Mouse (Mus musculus): ENCODE data around the gene 6330403K07Rik. TPM values are rescaled to one million over a fixed set of nuclear protein-coding genes. Genes with fewer than 3 reads are reported as not detected.

6330403K07Rik gene
- polyA plus RNA-seq, 1 experiment from 2014 or later = 6.3 TPM

DNA sequence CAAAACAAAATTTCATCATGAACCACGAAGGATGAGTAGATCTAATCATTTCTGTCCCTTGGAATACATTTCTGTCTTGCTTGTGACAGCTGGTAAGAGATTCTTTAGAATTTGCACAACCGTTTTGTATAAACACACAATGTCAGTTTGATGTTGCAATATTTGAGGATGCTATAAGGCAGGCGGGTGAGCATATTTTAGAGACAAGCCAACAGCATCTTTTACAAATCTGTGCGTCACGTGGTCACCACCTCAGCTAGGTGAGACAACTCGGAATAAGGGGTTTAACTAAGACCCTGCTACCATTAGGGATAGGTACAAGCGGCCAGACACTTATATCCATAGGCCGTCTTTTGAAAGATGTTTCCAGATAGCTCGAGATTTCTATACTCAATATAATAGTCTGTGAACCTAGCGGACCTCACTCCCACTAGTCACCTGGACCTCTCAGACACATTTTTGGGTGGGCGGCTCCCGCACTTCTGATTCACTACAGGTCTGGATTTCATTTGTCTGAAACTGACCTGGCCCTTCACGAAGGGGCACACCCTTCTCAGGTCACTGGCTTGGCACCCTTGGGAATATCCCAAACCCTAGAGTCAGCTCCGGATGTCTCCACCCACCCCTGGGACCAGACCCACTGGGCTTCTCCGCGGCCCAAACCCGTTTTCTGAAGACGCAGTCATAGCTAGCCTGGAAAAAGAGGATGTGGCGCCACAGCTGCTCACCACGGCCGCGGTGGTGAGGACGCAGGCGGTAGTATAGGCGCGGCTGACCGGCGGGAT, 14.7 kb downstream of the 6330403K07Rik start:
- Histone ChIP-seq H3K4me3 (replicated peaks) (peak overlapping the region; percentile 82), H3K27me3 (no peaks in the 10 kb centered on the region), H3K36me3 (peaks cover 30% of the 10 kb centered on the region), H3K9me3 (replicated peaks) (no peaks in the 10 kb centered on the region), H3K4me1 (replicated peaks) (peaks cover 53% of the 10 kb centered on the region), H3K27ac (peak overlapping the region; percentile 76), H3K4me2 (peak overlapping the region; percentile 82), H3K9ac (peak overlapping the region; percentile 85)
- peak; percentile 9 for ATAC-seq (ENCODE audit: low read depth)
- no peak for DNase-seq
- WGBS (ENCODE audit: insufficient replicate concordance) = 5% methylated on average over 28 of the region's 28 CpGs

DNA sequence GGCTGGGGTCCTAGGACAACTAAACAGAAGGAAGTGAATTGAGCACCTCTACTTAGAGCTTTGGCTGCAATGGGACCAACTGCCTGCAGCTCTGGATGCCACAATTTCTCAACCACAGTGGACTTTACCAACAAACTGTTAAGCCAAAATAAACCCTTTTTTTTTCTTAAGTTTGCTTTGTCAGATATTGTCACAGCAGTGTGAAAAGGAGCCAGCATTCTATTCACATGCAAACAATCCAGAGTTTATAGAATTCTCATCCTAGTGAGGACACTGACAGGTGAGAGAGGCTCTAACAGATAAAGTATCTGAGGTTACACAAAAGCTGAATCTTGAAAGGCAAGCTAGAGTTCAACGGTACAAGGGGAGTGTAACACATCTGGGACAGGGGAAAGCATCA, 16.3 kb downstream of the 6330403K07Rik start:
- H3K36me3 ChIP-seq = peaks cover 28% of the 10 kb centered on the region
- H3K9me3 ChIP-seq (replicated peaks) = no peaks in the 10 kb centered on the region
- peaks cover 41% of the 10 kb centered on the region for H3K4me1 ChIP-seq (replicated peaks)
- no peak overlapping the region for H3K4me3 ChIP-seq (replicated peaks)
- no peaks in the 10 kb centered on the region for H3K27me3 ChIP-seq
- H3K4me2 ChIP-seq = no peak overlapping the region
- ATAC-seq (ENCODE audit: low read depth) (no peak), DNase-seq (no peak)
- WGBS (ENCODE audit: insufficient replicate concordance) = 78% methylated on average over 1 of the region's 1 CpGs
- no peak overlapping the region for H3K9ac ChIP-seq
- H3K27ac ChIP-seq = no peak overlapping the region

GRCm38 (mm10) chr11:71012743-71013142, 20.6 kb downstream of the 6330403K07Rik start:
- peaks cover 58% of the 10 kb centered on the region for H3K36me3 ChIP-seq
- no peak overlapping the region for H3K4me3 ChIP-seq (replicated peaks)
- H3K27ac ChIP-seq = peak overlapping the region; percentile 64; the same call in 1 of the 2 replicates
- DNase-seq (no peak), ATAC-seq (ENCODE audit: low read depth) (peak; percentile 84)
- 76% methylated on average over 7 of the region's 7 CpGs for WGBS (ENCODE audit: insufficient replicate concordance)
- H3K4me2 ChIP-seq = no peak overlapping the region
- H3K9ac ChIP-seq = no peak overlapping the region
- no peaks in the 10 kb centered on the region for H3K9me3 ChIP-seq (replicated peaks)
- peaks cover 18% of the 10 kb centered on the region for H3K4me1 ChIP-seq (replicated peaks)
- H3K27me3 ChIP-seq = no peaks in the 10 kb centered on the region

DNA sequence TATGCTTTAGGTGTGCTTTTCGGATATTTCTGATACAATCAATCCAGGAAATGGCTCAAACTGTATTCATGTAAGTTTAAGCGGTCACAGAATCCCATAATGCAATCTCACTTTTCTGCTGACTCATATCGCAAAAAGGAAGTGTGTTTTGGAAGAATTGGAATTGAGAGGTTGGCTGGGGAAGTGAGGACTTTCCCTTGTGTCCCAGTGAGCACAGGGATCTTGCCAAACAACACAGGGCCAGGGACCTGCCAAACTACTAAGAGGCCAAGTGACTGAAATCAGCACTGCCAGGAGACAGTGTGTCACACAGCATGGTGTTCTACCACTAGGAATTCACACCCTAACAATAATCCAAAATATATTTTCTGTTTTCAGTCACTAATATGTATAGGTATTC, 25.0 kb downstream of the 6330403K07Rik start:
- 68% methylated on average over 3 of the region's 3 CpGs for WGBS (ENCODE audit: insufficient replicate concordance)
- Histone ChIP-seq H3K4me2 (no peak overlapping the region), H3K36me3 (peaks cover 53% of the 10 kb centered on the region), H3K27ac (no peak overlapping the region), H3K27me3 (no peaks in the 10 kb centered on the region), H3K4me1 (replicated peaks) (peaks cover 12% of the 10 kb centered on the region), H3K9me3 (replicated peaks) (no peaks in the 10 kb centered on the region), H3K9ac (no peak overlapping the region), H3K4me3 (replicated peaks) (no peak overlapping the region)
- DNase-seq (no peak), ATAC-seq (ENCODE audit: low read depth) (no peak)

DNA sequence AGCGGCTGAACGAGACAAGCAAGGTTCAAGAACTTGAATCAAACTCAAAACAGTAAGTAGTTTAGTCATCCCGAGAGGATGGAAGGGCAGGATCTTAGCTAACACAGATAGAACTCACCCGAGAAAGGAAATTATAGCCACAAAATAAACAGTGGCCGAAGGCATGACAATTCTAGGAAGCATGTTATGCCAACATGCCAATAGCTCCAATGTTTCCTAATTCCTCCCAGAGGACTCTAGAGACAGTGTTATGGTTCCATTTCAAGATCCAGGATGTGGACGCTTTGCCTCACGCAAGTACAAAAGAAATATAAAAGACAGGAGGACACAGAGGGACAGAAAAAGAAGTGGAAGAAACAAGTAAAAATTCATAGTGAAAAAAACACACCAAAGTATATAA, 25.5 kb downstream of the 6330403K07Rik start:
- no peaks in the 10 kb centered on the region for H3K9me3 ChIP-seq (replicated peaks)
- H3K9ac ChIP-seq = no peak overlapping the region
- peaks cover 51% of the 10 kb centered on the region for H3K36me3 ChIP-seq
- H3K27ac ChIP-seq = no peak overlapping the region
- DNase-seq (no peak), ATAC-seq (ENCODE audit: low read depth) (no peak)
- H3K4me1 ChIP-seq (replicated peaks) = peaks cover 17% of the 10 kb centered on the region
- H3K4me3 ChIP-seq (replicated peaks) = no peak overlapping the region
- H3K4me2 ChIP-seq = no peak overlapping the region
- H3K27me3 ChIP-seq = no peaks in the 10 kb centered on the region
- WGBS (ENCODE audit: insufficient replicate concordance) = 81% methylated on average over 7 of the region's 7 CpGs

DNA sequence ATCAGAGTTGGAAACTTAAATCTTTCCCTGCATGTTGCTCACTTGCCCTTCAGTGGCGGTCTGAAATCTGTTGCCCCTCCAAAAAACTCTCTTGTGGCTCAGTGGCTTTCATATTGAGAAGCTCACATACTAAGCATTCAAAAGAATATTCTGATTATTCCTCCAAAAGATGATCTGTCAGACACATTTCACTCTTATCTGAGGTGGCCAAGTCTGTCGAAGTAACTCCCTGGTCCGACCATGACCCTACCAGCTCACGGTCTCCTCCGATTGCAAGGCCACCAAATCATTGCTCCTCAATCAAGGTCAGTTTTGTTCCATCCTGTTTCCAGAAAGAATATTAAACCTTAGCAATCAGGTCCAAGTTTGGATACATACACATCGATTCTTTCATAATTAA, 26.3 kb downstream of the 6330403K07Rik start:
- H3K27ac ChIP-seq = no peak overlapping the region
- peaks cover 44% of the 10 kb centered on the region for H3K36me3 ChIP-seq
- WGBS (ENCODE audit: insufficient replicate concordance) = 78% methylated on average over 6 of the region's 6 CpGs
- no peak overlapping the region for H3K4me3 ChIP-seq (replicated peaks)
- no peak overlapping the region for H3K9ac ChIP-seq
- H3K4me2 ChIP-seq = no peak overlapping the region
- H3K27me3 ChIP-seq = no peaks in the 10 kb centered on the region
- no peaks in the 10 kb centered on the region for H3K9me3 ChIP-seq (replicated peaks)
- peaks cover 25% of the 10 kb centered on the region for H3K4me1 ChIP-seq (replicated peaks)
- no peak for ATAC-seq (ENCODE audit: low read depth)
- DNase-seq = no peak

- ATAC-seq (ENCODE audit: low read depth) (no peak), DNase-seq (no peak)
- H3K4me3 ChIP-seq (replicated peaks) = peak overlapping the region; percentile 96
- 53% methylated on average over 5 of the region's 5 CpGs for WGBS (ENCODE audit: insufficient replicate concordance)
- H3K27ac ChIP-seq = peak overlapping the region; percentile 41
- H3K4me1 ChIP-seq (replicated peaks) = peaks cover 31% of the 10 kb centered on the region
- H3K36me3 ChIP-seq = peaks cover 25% of the 10 kb centered on the region
- H3K9me3 ChIP-seq (replicated peaks) = no peaks in the 10 kb centered on the region
- H3K4me2 ChIP-seq = peak overlapping the region; percentile 90
- H3K27me3 ChIP-seq = no peaks in the 10 kb centered on the region
- H3K9ac ChIP-seq = peak overlapping the region; percentile 53; the same call in 1 of the 2 replicates
Measured at GRCm38 (mm10) chr11:71005046-71005445, 28.3 kb downstream of the 6330403K07Rik start.

DNA sequence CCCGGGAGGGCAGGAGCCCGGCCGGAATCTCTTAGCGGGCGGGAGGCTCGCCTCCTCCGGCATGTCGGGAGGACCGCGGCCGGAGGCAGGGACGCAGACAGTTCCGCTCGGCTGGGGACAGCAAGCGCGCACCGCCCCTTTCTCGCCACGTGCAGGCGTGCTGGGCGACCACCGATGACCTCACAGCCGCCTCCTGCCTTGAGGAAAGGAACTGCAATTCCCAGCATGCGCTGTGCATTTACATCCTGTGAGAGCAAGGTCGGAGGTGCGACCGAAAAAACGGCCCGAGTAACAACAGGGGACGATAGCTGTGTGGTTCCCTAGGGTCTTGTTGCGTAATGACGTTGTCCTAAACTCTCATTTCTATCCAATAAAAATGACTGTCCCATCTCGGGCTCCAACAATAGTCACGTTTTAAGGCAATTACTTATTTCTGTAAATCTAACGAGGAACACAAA, 29.0 kb downstream of the 6330403K07Rik start, which contains the start of gene Dhx33:
TSS of gene Dhx33 (minus strand) at position 122 of the 458 bp plus-strand sequence.
- H3K27me3 ChIP-seq = no peaks in the 10 kb centered on the region
- H3K4me3 ChIP-seq (replicated peaks) = peak within 1 kb of the TSS; percentile 96
- H3K9ac ChIP-seq = peak within 1 kb of the TSS; percentile 86
- DNase-seq = peak; percentile 91
- peaks cover 31% of the 10 kb centered on the region for H3K4me1 ChIP-seq (replicated peaks)
- peak; percentile 91 for ATAC-seq (ENCODE audit: low read depth)
- H3K36me3 ChIP-seq = peaks cover 25% of the 10 kb centered on the region
- no peaks in the 10 kb centered on the region for H3K9me3 ChIP-seq (replicated peaks)
- peak within 1 kb of the TSS; percentile 77 for H3K27ac ChIP-seq
- H3K4me2 ChIP-seq = peak within 1 kb of the TSS; percentile 90
- WGBS (ENCODE audit: insufficient replicate concordance) = under 1% methylated on average over 35 of the region's 35 CpGs

GRCm38 (mm10) chr11:71003611-71004315, 29.6 kb downstream of the 6330403K07Rik start:
- Histone ChIP-seq H3K27me3 (no peaks in the 10 kb centered on the region), H3K9me3 (replicated peaks) (no peaks in the 10 kb centered on the region), H3K4me2 (peak overlapping the region; percentile 90), H3K4me1 (replicated peaks) (peaks cover 27% of the 10 kb centered on the region), H3K4me3 (replicated peaks) (peak overlapping the region; percentile 96), H3K9ac (peak overlapping the region; percentile 86), H3K36me3 (peaks cover 26% of the 10 kb centered on the region), H3K27ac (peak overlapping the region; percentile 77)
- no peak for DNase-seq
- ATAC-seq (ENCODE audit: low read depth) = peak; percentile 79
- WGBS (ENCODE audit: insufficient replicate concordance) = under 1% methylated on average over 49 of the region's 49 CpGs

- WGBS (ENCODE audit: insufficient replicate concordance) = 81% methylated on average over 4 of the region's 4 CpGs
Measured at GRCm38 (mm10) chr11:71001167-71001566, 32.1 kb downstream of the 6330403K07Rik start.

DNA sequence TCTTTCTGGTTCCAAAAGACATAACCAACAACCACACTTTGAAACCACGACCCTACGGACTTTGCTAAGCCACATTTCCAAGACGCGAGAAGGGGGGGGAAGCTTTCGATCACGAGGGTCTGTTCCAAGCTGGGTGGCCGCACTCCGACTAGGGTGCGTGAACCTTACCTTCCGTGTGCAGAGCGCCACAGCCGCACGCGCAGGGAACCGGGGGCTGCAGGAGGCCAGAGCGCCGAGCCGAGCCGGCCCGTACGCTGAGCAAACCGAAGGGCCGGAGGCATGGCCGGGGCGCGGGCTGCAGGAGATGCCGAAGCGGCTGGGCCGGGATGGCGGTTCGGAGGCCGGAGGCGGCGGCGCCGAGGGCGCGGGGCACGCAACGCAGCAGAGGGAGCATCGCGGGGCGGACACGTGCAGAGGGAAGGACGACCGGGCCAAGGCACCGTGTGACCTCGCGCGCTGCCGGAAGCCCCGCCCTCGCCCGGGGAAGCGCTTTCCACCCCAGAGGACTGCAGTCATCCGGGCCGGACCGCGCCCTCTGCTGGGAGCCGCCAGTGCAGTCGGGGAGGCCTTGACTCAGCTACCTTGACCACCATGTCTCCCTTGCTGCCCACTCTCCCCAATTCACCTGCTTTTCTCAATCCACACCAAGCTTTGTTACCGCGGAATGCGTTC, 50.6 kb downstream of the 6330403K07Rik start, which contains the start of gene C1qbp:
TSS of gene C1qbp (minus strand) at position 470 of the 672 bp plus-strand sequence.
- no peaks in the 10 kb centered on the region for H3K27me3 ChIP-seq
- WGBS (ENCODE audit: insufficient replicate concordance) = under 1% methylated on average over 54 of the region's 64 CpGs
- ATAC-seq (ENCODE audit: low read depth) = peak; percentile 94

More at GRCm38 (mm10) chr11:71001167-71001566, 32.1 kb downstream of the 6330403K07Rik start:
- H3K4me3 ChIP-seq (replicated peaks) = no peak overlapping the region
- H3K27me3 ChIP-seq = no peaks in the 10 kb centered on the region
- H3K4me1 ChIP-seq (replicated peaks) = peaks cover 27% of the 10 kb centered on the region
- no peak overlapping the region for H3K4me2 ChIP-seq
- no peak for DNase-seq
- peaks cover 36% of the 10 kb centered on the region for H3K36me3 ChIP-seq
- H3K9ac ChIP-seq = no peak overlapping the region
- ATAC-seq (ENCODE audit: low read depth) = no peak
- no peaks in the 10 kb centered on the region for H3K9me3 ChIP-seq (replicated peaks)
- H3K27ac ChIP-seq = no peak overlapping the region

More for the DNA sequence above, 50.6 kb downstream of the 6330403K07Rik start, which contains the start of gene C1qbp:
- peak within 1 kb of the TSS; percentile 95 for H3K4me2 ChIP-seq
- H3K4me1 ChIP-seq (replicated peaks) = peaks cover 40% of the 10 kb centered on the region
- peak within 1 kb of the TSS; percentile 72 for H3K27ac ChIP-seq
- H3K36me3 ChIP-seq = peaks cover 69% of the 10 kb centered on the region
- peak within 1 kb of the TSS; percentile 88 for H3K9ac ChIP-seq
- no peaks in the 10 kb centered on the region for H3K9me3 ChIP-seq (replicated peaks)
- peak within 1 kb of the TSS; percentile 95 for H3K4me3 ChIP-seq (replicated peaks)
- DNase-seq = peak; percentile 91

Data from liver, embryonic 13.5 days (tissue).